Mouse (Mus musculus) adrenal gland, postnatal 4 days (tissue): Measurements from ENCODE around the gene Cd70. TPM values are rescaled to one million over a fixed set of nuclear protein-coding genes. Genes with fewer than 3 reads are reported as not detected.
"Not testable (repeated sequence)": the region's sequence is repeated elsewhere in the genome, so short reads cannot be mapped to it uniquely, and the experiment has no call there.

Experiments used
- DNase-seq, 2 experiments: peaks; one replicate each; pipeline ENCODE4 v3.0.0; 2021 to 2022; ENCODE audit warnings: low spot score in 2 of 2, mixed read lengths in 2 of 2
- total RNA-seq, 2 experiments: library from RNA; stranded (reverse); gene quantifications; 2 replicates each; pipeline ENCODE4 v1.2.3; 2021

The Cd70 gene
- total RNA-seq, 2 experiments from 2014 or later = not detected

GRCm38 (mm10) chr17:57135635-57136034 lies 13.9 kb downstream of the Cd70 start:
- DNase-seq = no peak

- DNase-seq = no peak
These were observed 14.9 kb downstream of the Cd70 start for GRCm38 (mm10) chr17:57134693-57135092.

GRCm38 (mm10) chr17:57134021-57134420 lies 15.6 kb downstream of the Cd70 start:
- DNase-seq = not testable (repeated sequence)

GRCm38 (mm10) chr17:57131793-57132192 lies 17.8 kb downstream of the Cd70 start:
- DNase-seq = no peak

GRCm38 (mm10) chr17:57125853-57126622 lies 23.5 kb downstream of the Cd70 start:
- DNase-seq = no peak

- no peak for DNase-seq
These were observed 24.8 kb downstream of the Cd70 start for GRCm38 (mm10) chr17:57124792-57125191.

- no peak for DNase-seq
These were observed 26.1 kb downstream of the Cd70 start for GRCm38 (mm10) chr17:57123192-57124118.

GRCm38 (mm10) chr17:57121856-57122255 lies 27.7 kb downstream of the Cd70 start:
- no peak for DNase-seq

- DNase-seq = no peak
These were observed 30.8 kb downstream of the Cd70 start for GRCm38 (mm10) chr17:57118524-57119349.

- no peak for DNase-seq
These were observed 32.8 kb downstream of the Cd70 start for GRCm38 (mm10) chr17:57116801-57117200.

GRCm38 (mm10) chr17:57112768-57113474 lies 36.7 kb downstream of the Cd70 start:
- DNase-seq = no peak

- DNase-seq = no peak
These were observed 39.6 kb downstream of the Cd70 start for GRCm38 (mm10) chr17:57110005-57110404.

- DNase-seq = no peak
These were observed 40.9 kb downstream of the Cd70 start for GRCm38 (mm10) chr17:57108666-57109171.

- no peak for DNase-seq
These were observed 41.4 kb downstream of the Cd70 start for GRCm38 (mm10) chr17:57108040-57108665.

- no peak for DNase-seq
These were observed 42.5 kb downstream of the Cd70 start for GRCm38 (mm10) chr17:57107064-57107463.

GRCm38 (mm10) chr17:57106035-57106368 lies 43.6 kb downstream of the Cd70 start:
- DNase-seq = no peak

- no peak for DNase-seq
These were observed 44.2 kb downstream of the Cd70 start, which contains the start of gene Tnfsf9 for GRCm38 (mm10) chr17:57105181-57106034. Gene Tnfsf9, plus strand, starts transcription at chr17:57105325.

- DNase-seq = no peak
These were observed 45.1 kb downstream of the Cd70 start for GRCm38 (mm10) chr17:57104496-57104895.

GRCm38 (mm10) chr17:57102276-57102675 lies 47.3 kb downstream of the Cd70 start:
- no peak for DNase-seq
